In genomic region chr8:26226612-26227528, GRCm38 (mm10) we compare ENCODE assay signal across 13 mouse cellular contexts.
DNase-seq lines count a peak whose midpoint lies in the region; ATAC-seq lines count a peak whose summit lies in the region.
"Had no signal": no experiment of that assay in that cellular context is flagged by ENCODE, and none has a peak within 500 bp of the region (broad histone marks: within the 10 kb centered on the region; RNA-seq: fewer than 3 reads in every experiment).

No protein-coding gene starts in this region.

- no peaks in the 10 kb centered on the region for H3K27me3 ChIP-seq in forebrain, embryonic 10.5 days (ENCODE audit: poor library complexity, severe bottlenecking)
- H3K27me3 ChIP-seq in forebrain, embryonic 16.5 days (replicated peaks; ENCODE audit: control insufficient read depth, insufficient read depth, low read length) = no peaks in the 10 kb centered on the region
- H3K27me3 ChIP-seq in kidney, embryonic 16.5 days (ENCODE audit: insufficient read depth, low read length) = no peaks in the 10 kb centered on the region
- no peaks in the 10 kb centered on the region for H3K27me3 ChIP-seq in kidney, embryonic 14.5 days (ENCODE audit: control insufficient read depth, insufficient read depth, low read length)
- H3K27me3 ChIP-seq in stomach, embryonic 16.5 days (ENCODE audit: control insufficient read depth, insufficient read depth, low read length) = no peaks in the 10 kb centered on the region
- H3K27me3 ChIP-seq: liver, embryonic 13.5 days had no signal

- peak; percentile 20 for DNase-seq in forebrain, embryonic 10.5 days (ENCODE audit: extremely low spot score, low spot score)
- DNase-seq in forelimb bud, embryonic 11.5 days (ENCODE audit: low read depth, low spot score) = peak; percentile 86
- no peak for DNase-seq in cerebellum, postnatal 36 days
- no peak for DNase-seq in ovary, adult 18-20 months (ENCODE audit: low spot score)
- DNase-seq: adrenal gland, postnatal 10 days; heart, postnatal 10 days; liver, embryonic 13.5 days had no signal

- no peaks in the 10 kb centered on the region for H3K9me3 ChIP-seq in forebrain, embryonic 10.5 days
- no peaks in the 10 kb centered on the region for H3K9me3 ChIP-seq in forebrain, embryonic 16.5 days (ENCODE audit: control insufficient read depth, low read length)
- no peaks in the 10 kb centered on the region for H3K9me3 ChIP-seq in kidney, embryonic 16.5 days (ENCODE audit: low read length)
- no peaks in the 10 kb centered on the region for H3K9me3 ChIP-seq in kidney, embryonic 14.5 days (ENCODE audit: control insufficient read depth, low read length)
- H3K9me3 ChIP-seq in stomach, embryonic 16.5 days (replicated peaks; ENCODE audit: control insufficient read depth, low read length) = no peaks in the 10 kb centered on the region
- H3K9me3 ChIP-seq: liver, embryonic 13.5 days had no signal

- H3K4me3 ChIP-seq in forebrain, embryonic 10.5 days = no peak overlapping the region
- H3K4me3 ChIP-seq in forebrain, embryonic 16.5 days (replicated peaks; ENCODE audit: low read length) = no peak overlapping the region
- no peak overlapping the region for H3K4me3 ChIP-seq in kidney, embryonic 16.5 days (ENCODE audit: low read length)
- no peak overlapping the region for H3K4me3 ChIP-seq in kidney, embryonic 14.5 days (ENCODE audit: low read length)
- H3K4me3 ChIP-seq in stomach, embryonic 16.5 days (replicated peaks; ENCODE audit: low read length) = no peak overlapping the region
- H3K4me3 ChIP-seq: liver, embryonic 13.5 days had no signal

- no peak overlapping the region for H3K9ac ChIP-seq in forebrain, embryonic 16.5 days (replicated peaks; ENCODE audit: low read depth, low read length)
- H3K9ac ChIP-seq in kidney, embryonic 16.5 days (replicated peaks; ENCODE audit: low read length) = no peak overlapping the region
- H3K9ac ChIP-seq in kidney, embryonic 14.5 days (ENCODE audit: low read depth, low read length) = no peak overlapping the region
- H3K9ac ChIP-seq in stomach, embryonic 16.5 days (ENCODE audit: low read length) = no peak overlapping the region
- H3K9ac ChIP-seq: liver, embryonic 13.5 days had no signal

- ATAC-seq in forebrain, embryonic 16.5 days = no peak
- ATAC-seq in kidney, embryonic 16.5 days (ENCODE audit: low FRiP score, low TSS enrichment) = no peak
- no peak for ATAC-seq in kidney, embryonic 14.5 days (ENCODE audit: low FRiP score, low TSS enrichment)
- ATAC-seq in stomach, embryonic 16.5 days (ENCODE audit: insufficient read depth, low FRiP score) = no peak
- ATAC-seq: intestine, embryonic 16.5 days had no signal

- 63% methylated on average over 30 of the region's 30 CpGs for WGBS in forebrain, embryonic 10.5 days
- 67% methylated on average over 30 of the region's 30 CpGs for WGBS in forebrain, embryonic 16.5 days
- WGBS in kidney, embryonic 16.5 days = 39% methylated on average over 30 of the region's 30 CpGs
- 38% methylated on average over 30 of the region's 30 CpGs for WGBS in kidney, embryonic 14.5 days
- WGBS in stomach, embryonic 16.5 days = 39% methylated on average over 30 of the region's 30 CpGs

- H3K4me2 ChIP-seq in forebrain, embryonic 16.5 days (ENCODE audit: low read length) = no peak overlapping the region
- peak overlapping the region; percentile 8; the same call in 1 of the 2 replicates for H3K4me2 ChIP-seq in kidney, embryonic 16.5 days (replicated peaks; ENCODE audit: low read depth, low read length)
- H3K4me2 ChIP-seq in kidney, embryonic 14.5 days (replicated peaks; ENCODE audit: low read depth, low read length) = no peak overlapping the region
- peak overlapping the region; percentile 13; the same call in 1 of the 2 replicates for H3K4me2 ChIP-seq in stomach, embryonic 16.5 days (ENCODE audit: low read depth, low read length)
- H3K4me2 ChIP-seq: liver, embryonic 13.5 days had no signal

- no peak overlapping the region for H3K27ac ChIP-seq in forebrain, embryonic 10.5 days
- H3K27ac ChIP-seq in forebrain, embryonic 16.5 days (ENCODE audit: low read length) = no peak overlapping the region
- H3K27ac ChIP-seq in kidney, embryonic 16.5 days (ENCODE audit: low read length) = no peak overlapping the region
- H3K27ac ChIP-seq in kidney, embryonic 14.5 days (ENCODE audit: low read depth, low read length) = no peak overlapping the region
- H3K27ac ChIP-seq in stomach, embryonic 16.5 days (ENCODE audit: low read length) = no peak overlapping the region
- H3K27ac ChIP-seq: liver, embryonic 13.5 days; macrophage had no signal

- peaks cover 20% of the 10 kb centered on the region for H3K4me1 ChIP-seq in forebrain, embryonic 10.5 days
- no peaks in the 10 kb centered on the region for H3K4me1 ChIP-seq in forebrain, embryonic 16.5 days (replicated peaks; ENCODE audit: control insufficient read depth, insufficient read depth, low read length)
- H3K4me1 ChIP-seq in kidney, embryonic 16.5 days (ENCODE audit: insufficient read depth, low read length) = no peaks in the 10 kb centered on the region
- no peaks in the 10 kb centered on the region for H3K4me1 ChIP-seq in kidney, embryonic 14.5 days (ENCODE audit: control insufficient read depth, insufficient read depth, low read length)
- H3K4me1 ChIP-seq in stomach, embryonic 16.5 days (ENCODE audit: control insufficient read depth, insufficient read depth, low read length) = no peaks in the 10 kb centered on the region
- H3K4me1 ChIP-seq: liver, embryonic 13.5 days had no signal

- no peaks in the 10 kb centered on the region for H3K36me3 ChIP-seq in forebrain, embryonic 10.5 days (replicated peaks)
- no peaks in the 10 kb centered on the region for H3K36me3 ChIP-seq in forebrain, embryonic 16.5 days (ENCODE audit: control insufficient read depth, insufficient read depth)
- H3K36me3 ChIP-seq in kidney, embryonic 16.5 days (ENCODE audit: insufficient read depth, low read length) = no peaks in the 10 kb centered on the region
- no peaks in the 10 kb centered on the region for H3K36me3 ChIP-seq in kidney, embryonic 14.5 days (ENCODE audit: control insufficient read depth, insufficient read depth, low read length)
- no peaks in the 10 kb centered on the region for H3K36me3 ChIP-seq in stomach, embryonic 16.5 days (ENCODE audit: control insufficient read depth, insufficient read depth, low read length)
- H3K36me3 ChIP-seq: liver, embryonic 13.5 days had no signal

Comparison
In these comparisons a context has a peak if more than half of its experiments do, and no peak if none do; other contexts are left out.
1. H3K4me2 ChIP-seq: peak in kidney, embryonic 16.5 days (single experiment) and stomach, embryonic 16.5 days (single experiment); none in forebrain, embryonic 16.5 days (single experiment) and kidney, embryonic 14.5 days (single experiment).
2. DNase-seq: peak in forebrain, embryonic 10.5 days (single experiment) and forelimb bud, embryonic 11.5 days (single experiment); none in cerebellum, postnatal 36 days (0 of 2) and ovary, adult 18-20 months (single experiment).